Mouse (Mus musculus) cerebellum, adult 9-10 months (tissue): Measurements from ENCODE around the gene Grap2.
"Not testable (repeated sequence)": the region's sequence is repeated elsewhere in the genome, so short reads cannot be mapped to it uniquely, and the experiment has no call there.

Experiments
- DNase-seq: peaks from one replicate; pipeline ENCODE4 v3.0.0; 2022

The Grap2 gene

GRCm38 (mm10) chr15:80567731-80568130 is 4.7 kb upstream of the Grap2 start:
- DNase-seq, result no peak

DNA sequence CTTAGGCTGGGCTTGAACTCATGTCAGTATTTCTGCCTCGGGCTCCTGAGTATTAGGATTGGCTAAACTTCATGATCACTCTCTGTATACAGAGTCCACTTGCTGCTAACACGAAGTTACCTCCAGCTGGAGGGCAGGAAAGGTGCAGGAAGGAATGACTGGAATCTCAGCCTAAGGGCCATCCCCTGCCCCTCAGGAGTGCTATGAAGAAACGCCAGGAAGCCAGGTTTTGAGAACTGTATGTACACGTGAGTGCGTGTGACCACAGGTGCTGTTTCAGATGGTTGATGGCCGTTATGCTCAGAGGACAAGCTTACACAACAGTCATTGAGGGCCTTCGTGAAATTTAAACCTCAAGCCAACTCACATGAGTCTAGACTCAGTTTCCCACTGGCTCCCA is 3.2 kb upstream of the Grap2 start:
- no peak for DNase-seq

- DNase-seq, result no peak
Measured at GRCm38 (mm10) chr15:80570226-80570625, 2.2 kb upstream of the Grap2 start.

DNA sequence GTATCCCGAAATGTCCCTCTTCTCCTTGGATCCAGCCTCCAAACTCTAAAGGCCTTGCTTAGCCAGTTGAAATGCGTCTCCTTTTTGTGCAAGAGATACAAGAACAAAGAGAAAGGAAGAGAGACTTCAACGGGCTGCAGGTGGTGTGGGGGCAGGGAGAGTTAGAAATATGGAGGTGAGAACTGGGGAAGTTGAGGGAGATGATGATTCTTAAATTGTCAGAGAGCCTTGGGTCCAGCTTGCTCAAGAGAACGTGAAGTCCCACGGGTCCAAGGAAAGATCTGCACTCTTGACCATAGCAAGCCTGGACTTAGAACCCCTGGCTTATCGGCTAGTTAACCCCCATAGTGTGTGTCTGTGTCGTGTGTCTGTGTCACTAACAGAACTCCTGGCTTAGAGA is 783 bp upstream of the Grap2 start:
- DNase-seq, result no peak

DNA sequence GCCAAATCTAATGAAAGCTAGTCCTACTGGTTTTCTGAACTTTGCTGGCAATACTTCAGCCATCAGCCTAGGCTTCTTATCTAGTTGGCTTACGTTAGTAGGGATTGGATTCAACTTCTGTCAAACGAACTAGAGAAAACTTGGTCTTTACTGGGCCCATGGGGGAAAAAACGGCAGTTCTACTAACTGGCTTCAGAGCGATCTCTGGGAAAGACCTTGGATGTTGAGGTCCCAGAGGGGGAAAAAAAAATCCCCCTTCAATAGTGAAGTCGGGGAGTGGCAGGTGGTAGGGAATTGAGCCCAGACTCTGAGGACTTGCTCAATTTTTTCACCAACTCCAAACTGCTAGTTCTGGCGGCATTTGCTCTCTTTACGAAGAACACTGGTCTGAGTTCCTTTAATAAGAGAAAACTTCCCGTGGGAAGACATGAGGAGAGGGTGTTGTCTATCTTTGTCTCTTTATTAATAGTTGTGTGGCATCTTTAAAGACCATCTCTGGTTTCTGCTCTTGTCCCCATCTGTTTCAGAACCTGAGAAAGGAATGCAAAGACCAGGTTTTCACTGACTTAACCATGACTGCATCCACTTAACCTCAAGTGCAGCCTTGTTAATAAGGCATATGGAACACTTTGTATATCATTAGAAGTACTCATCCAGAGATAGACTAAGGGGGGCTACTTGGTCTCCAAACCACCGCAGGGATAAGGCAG is 572 bp downstream of the Grap2 start:
- DNase-seq, result no peak

DNA sequence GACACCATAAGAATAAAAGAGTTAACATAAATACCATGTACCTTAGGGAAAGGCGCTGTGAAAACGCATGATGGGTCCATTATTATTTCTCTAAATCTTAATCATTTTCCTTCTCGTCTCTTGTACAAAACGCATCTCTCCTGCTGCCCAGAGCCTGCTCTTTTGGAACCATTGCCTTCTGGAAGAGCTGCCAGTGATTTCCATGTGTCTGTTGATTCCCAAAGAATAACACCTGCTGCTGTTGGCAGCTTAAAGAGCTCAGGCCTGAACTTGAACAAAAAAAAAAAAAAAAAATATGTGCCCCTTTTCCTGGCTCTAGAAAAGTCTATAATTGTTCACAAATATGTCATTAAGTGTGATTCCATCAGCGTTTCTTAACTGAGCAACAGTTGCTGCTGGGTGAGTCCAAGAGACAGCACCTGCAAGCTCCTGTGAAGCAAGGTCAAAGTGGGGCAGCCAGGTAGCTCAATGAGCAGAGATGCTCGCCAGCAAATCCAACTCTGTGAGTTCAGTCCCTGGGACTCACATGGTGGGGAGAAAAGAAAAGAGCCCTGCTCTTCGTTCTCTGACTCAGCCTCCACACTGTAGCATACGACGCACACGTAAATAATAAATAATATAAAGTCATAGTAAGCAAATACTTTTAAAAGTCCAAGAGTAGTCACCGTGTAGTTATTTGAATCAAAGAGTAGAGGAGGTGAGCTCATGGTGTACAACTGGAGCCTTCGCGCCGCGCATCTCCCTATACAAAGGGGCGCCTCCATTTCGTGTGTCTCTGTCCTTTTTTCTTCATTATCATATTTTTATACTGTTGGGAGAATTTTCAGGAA is 2.0 kb downstream of the Grap2 start:
- peak; percentile 70 for DNase-seq

DNA sequence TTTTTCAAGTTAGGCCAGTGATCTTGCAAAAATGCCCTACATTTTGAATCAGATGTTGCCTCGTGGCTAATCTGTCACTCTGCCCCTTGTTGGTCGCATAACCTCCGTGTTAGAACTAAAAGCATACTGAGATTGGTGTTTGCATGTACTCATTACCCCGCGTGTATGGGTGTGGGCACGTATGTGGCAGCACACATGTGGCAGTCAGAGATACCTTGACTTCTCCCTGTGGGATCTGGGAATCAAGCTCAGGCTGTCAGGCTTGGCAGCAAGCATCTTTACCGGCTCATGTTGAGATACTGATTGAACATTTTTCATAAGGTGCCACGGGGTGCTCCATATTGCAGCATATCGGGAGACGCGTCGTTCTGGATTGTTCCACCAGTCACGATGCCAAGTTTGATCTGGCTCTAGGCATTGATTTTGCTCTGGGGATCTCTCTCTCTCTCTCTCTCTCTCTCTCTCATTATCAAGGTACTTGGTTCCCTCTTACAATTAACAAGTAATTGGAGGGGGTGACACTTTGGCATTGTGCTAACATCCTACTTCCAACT is 3.5 kb downstream of the Grap2 start:
- DNase-seq, result no peak

DNA sequence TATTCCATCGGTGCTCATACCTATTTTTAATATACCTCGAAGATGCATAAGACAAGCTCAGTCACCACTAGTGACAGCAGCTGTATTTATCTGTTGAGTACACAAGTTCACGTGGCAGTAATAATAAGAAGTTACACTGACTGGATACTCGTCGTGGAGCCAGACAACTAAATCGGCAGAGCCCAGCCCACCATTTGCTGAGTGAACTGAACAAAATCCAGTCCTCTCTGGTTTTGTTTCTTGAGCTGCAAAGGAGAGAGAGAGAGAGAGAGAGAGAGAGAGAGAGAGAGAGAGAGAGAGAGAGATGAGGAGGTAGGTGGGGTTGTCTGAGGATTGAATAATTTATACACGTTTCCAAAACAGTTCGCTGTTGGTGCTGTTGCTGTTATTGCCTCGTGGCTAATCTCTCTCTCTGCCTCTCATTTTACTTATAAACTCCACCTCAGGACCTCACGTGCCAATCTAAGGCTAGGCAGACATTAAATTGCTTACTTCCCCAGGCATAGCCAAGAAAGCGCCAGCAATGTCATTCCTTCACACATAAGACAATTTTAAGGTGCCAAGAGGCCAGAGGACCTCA is 4.1 kb downstream of the Grap2 start:
- no peak for DNase-seq

DNA sequence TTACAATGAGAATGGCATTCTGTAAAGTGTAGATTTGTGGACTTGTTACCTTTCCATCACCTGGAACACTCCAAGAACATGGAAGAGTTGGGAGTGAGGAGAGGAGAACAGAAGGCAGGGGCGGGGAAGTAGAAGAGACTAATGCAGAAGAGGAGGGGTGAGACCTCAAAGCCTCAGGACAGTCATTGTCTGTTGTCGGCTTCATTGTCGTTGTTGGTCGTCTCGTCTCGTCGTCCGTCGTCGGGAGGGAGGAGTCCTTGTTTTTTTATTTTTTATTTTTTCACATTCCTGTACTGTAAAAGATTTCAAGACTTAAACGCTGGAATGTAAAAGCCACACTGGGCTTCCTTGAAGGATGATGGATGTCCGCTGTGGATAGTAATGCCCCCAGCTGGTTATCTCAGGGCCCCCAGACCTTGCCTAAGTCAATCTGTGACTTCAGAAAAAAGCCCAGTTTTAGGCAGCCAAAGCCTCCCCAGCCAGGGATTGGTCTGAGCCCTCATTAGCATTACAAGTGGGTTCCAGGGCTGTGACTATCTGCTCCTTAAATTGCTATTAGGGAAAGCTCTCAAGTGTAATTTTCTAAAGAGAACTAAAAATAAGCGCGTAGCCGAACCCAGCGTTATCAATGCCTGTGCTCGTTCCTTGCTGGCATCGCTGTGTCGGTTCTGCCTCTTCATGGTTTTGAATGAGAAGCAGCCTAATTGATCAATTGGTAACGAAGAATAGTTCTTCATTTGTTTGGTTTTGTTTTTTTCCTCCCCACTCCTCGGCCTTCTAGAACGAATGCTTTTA is 5.0 kb downstream of the Grap2 start:
- DNase-seq, result no peak

GRCm38 (mm10) chr15:80579121-80579520 is 6.7 kb downstream of the Grap2 start:
- DNase-seq, result no peak

GRCm38 (mm10) chr15:80580585-80580984 is 8.2 kb downstream of the Grap2 start:
- not testable (repeated sequence) for DNase-seq

DNA sequence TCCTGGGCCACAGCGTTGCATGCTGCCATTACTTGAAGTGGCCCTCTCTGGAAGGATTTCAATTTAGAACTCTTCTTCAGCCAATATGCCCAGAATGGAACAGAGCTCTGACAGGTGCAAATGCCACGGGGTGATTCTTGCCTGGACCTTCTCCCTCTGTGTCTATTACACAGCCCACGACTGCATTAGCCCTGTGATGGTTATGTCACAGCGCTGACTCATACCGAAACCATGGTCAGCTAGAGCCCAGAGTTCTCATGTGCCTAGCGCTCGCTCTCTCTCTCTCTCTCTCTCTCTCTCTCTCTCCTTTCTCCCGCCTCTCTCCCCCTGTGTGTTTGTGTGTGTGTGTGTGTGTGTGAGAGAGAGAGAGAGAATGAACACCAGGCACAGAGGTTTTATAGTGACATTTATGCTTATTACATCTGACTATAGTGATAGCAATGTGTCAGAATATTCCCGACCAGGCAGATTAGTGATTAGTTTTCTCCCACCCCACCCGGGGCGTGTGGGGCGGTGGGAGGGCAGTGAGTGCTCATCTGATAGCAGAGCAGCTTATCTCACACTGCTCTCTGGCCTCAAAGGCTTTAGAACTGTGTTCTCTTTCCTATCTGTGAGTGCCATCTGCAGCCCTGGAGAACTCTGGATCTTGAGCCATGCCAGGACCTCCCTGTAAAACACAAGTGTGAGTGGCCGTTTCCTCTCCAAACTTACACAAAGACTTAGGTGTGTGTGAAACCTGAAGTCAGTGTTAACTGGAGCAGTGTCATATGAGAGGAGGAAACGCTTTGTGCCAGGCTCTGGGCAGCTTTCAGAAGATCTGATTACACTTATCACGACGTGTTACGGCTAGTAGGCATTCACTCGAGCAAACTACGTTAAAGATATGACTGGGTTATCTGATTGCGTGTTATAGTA is 10.4 kb downstream of the Grap2 start:
- DNase-seq, result no peak

GRCm38 (mm10) chr15:80586296-80586695 is 13.9 kb downstream of the Grap2 start:
- no peak for DNase-seq

DNA sequence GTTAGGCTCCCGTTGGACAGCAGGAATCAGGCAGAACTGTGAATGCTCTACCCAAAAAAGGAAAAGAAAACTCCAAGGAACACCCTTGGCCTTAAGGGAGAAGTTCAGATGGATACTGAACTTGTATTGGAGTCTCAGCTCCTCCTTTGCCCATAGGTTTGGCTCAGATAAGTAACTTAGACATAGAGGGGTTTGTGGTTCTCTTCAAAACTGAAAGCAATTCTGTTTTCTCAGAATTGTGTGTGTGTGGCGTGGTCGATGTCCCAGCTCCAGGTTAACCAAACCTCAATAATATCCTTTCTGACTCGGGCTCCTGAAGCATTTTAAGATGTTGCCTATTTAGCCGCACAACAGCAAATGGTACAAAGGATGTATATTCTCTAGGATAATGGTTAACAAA is 18.2 kb downstream of the Grap2 start:
- DNase-seq, result no peak

- DNase-seq, result no peak
Measured at GRCm38 (mm10) chr15:80592737-80593136, 20.3 kb downstream of the Grap2 start.

- no peak for DNase-seq
Measured at GRCm38 (mm10) chr15:80593877-80594276, 21.5 kb downstream of the Grap2 start.

- DNase-seq, result no peak
Measured at GRCm38 (mm10) chr15:80598750-80599149, 26.4 kb downstream of the Grap2 start.

DNA sequence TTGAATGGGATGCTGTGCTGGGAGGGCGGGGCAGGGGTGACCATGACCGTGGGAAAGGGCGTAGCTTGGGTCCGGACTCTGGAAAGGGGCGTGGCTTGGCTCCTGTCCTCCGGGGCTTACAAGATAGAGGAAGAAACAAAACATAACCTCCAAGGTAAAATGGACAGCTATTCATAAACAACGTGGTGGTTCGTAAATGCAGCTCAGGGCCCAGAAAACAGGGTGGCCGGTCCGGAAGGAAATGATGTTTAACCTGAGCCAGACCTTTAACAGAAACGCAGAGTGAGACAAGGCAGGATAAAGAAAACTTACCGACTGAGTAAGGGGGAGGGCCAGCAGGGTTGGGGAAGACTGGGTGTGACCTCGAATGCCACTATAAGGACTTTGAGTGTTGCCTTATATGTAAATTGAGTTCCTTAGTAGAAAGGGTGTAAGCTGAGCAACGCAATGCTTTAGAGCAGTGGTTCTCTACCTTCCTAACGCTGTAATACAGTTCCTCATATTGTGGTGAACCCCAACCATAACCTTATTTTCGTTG is 26.9 kb downstream of the Grap2 start:
- DNase-seq, result no peak

DNA sequence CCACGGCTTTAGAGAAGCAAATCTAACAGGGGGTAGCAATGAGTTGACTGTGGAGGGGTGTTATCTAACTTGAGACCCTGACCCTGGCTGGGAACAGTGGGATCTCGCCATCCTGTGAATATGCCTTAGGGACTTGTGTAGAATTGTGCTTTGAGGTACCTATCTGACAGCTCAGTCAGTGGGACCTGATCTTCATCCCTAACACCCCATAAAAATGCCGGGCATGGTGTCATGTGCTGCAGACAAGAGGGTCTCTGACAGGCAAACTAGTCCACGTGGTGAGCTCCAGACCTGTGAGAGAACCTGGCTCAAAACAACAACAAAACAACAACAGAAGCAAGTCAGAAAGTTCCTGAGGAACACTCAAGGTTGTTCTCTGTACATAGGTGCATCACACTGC is 27.4 kb downstream of the Grap2 start:
- no peak for DNase-seq

GRCm38 (mm10) chr15:80601456-80601855 is 29.1 kb downstream of the Grap2 start:
- DNase-seq, result no peak

- DNase-seq, result no peak
Measured at GRCm38 (mm10) chr15:80602487-80602886, 30.1 kb downstream of the Grap2 start.

GRCm38 (mm10) chr15:80604026-80604425 is 31.6 kb downstream of the Grap2 start:
- no peak for DNase-seq
